Mouse (Mus musculus): ENCODE data around the gene Shld1. TPM values are rescaled to one million over a fixed set of nuclear protein-coding genes. Genes with fewer than 3 reads are reported as not detected.
A peak's percentile ranks its signal among the peaks of the same experiment; 100 is the strongest.

Gene Shld1
- polyA plus RNA-seq, 1 experiment from 2014 or later, result 21.6 TPM

- WGBS, result 77% methylated on average over 6 of the region's 6 CpGs
- no peak overlapping the region for H3K27ac ChIP-seq (ENCODE audit: low read length)
- no peak for ATAC-seq
- no peaks in the 10 kb centered on the region for H3K4me1 ChIP-seq (replicated peaks; ENCODE audit: control insufficient read depth, insufficient read depth, low read length)
- H3K9me3 ChIP-seq (ENCODE audit: control insufficient read depth, low read length), result no peaks in the 10 kb centered on the region
- no peaks in the 10 kb centered on the region for H3K36me3 ChIP-seq (ENCODE audit: control insufficient read depth, insufficient read depth)
- H3K27me3 ChIP-seq (replicated peaks; ENCODE audit: control insufficient read depth, insufficient read depth, low read length), result no peaks in the 10 kb centered on the region
- no peak overlapping the region for H3K9ac ChIP-seq (replicated peaks; ENCODE audit: low read depth, low read length)
- no peak overlapping the region for H3K4me3 ChIP-seq (replicated peaks; ENCODE audit: low read length)
- H3K4me2 ChIP-seq (ENCODE audit: low read length), result no peak overlapping the region
These were observed 31.8 kb upstream of the Shld1 start for GRCm38 (mm10) chr2:132654834-132655495.

- WGBS, result 88% methylated on average over 2 of the region's 2 CpGs
- ATAC-seq, result no peak
These were observed 29.5 kb upstream of the Shld1 start for GRCm38 (mm10) chr2:132657186-132657585.

DNA sequence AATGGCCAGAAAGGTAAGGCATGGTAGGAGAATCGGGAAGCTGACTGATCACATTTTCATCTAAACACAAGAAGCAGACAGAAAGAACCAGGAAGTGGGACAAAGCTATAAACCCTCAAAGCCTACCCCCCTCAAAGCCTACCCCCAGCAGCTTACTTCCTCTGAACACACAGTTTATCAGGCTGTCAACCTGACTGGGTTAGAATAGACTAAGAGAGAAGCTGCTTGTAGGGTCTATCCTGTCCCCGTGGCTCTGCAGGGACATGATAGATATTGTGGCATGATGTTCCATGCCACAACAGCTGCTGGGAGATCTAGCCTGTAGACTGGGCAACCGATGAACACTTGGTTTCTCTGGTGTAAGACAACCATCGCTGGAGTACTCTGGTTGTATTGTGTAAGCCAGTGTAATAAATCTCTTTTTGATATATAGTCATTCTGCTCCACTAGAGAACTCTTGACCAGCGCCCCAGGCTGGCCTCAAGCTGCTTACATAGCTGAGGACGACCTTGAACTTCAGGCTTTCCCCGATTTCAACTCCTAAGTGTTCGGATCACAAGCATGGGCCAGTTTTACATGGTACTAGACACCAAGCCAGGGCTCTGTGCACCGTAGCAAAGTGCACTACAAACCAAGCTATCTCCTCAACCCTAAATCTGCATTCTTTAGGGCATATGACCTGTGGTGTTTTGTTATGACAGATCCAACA lies 28.2 kb upstream of the Shld1 start:
- no peak overlapping the region for H3K9ac ChIP-seq (replicated peaks; ENCODE audit: low read depth, low read length)
- no peaks in the 10 kb centered on the region for H3K27me3 ChIP-seq (replicated peaks; ENCODE audit: control insufficient read depth, insufficient read depth, low read length)
- no peak overlapping the region for H3K4me2 ChIP-seq (ENCODE audit: low read length)
- H3K27ac ChIP-seq (ENCODE audit: low read length), result no peak overlapping the region
- no peak for ATAC-seq
- H3K4me1 ChIP-seq (replicated peaks; ENCODE audit: control insufficient read depth, insufficient read depth, low read length), result no peaks in the 10 kb centered on the region
- H3K4me3 ChIP-seq (replicated peaks; ENCODE audit: low read length), result no peak overlapping the region
- WGBS, result 88% methylated on average over 9 of the region's 9 CpGs
- no peaks in the 10 kb centered on the region for H3K36me3 ChIP-seq (ENCODE audit: control insufficient read depth, insufficient read depth)
- H3K9me3 ChIP-seq (ENCODE audit: control insufficient read depth, low read length), result no peaks in the 10 kb centered on the region

More at GRCm38 (mm10) chr2:132657186-132657585, 29.5 kb upstream of the Shld1 start:
- Histone ChIP-seq H3K36me3 (ENCODE audit: control insufficient read depth, insufficient read depth) (no peaks in the 10 kb centered on the region), H3K27ac (ENCODE audit: low read length) (no peak overlapping the region), H3K27me3 (replicated peaks; ENCODE audit: control insufficient read depth, insufficient read depth, low read length) (no peaks in the 10 kb centered on the region), H3K9ac (replicated peaks; ENCODE audit: low read depth, low read length) (no peak overlapping the region), H3K4me1 (replicated peaks; ENCODE audit: control insufficient read depth, insufficient read depth, low read length) (no peaks in the 10 kb centered on the region), H3K4me3 (replicated peaks; ENCODE audit: low read length) (no peak overlapping the region), H3K9me3 (ENCODE audit: control insufficient read depth, low read length) (no peaks in the 10 kb centered on the region), H3K4me2 (ENCODE audit: low read length) (no peak overlapping the region)

GRCm38 (mm10) chr2:132669091-132669490 lies 17.6 kb upstream of the Shld1 start:
- Histone ChIP-seq H3K27me3 (replicated peaks; ENCODE audit: control insufficient read depth, insufficient read depth, low read length) (no peaks in the 10 kb centered on the region), H3K4me3 (replicated peaks; ENCODE audit: low read length) (no peak overlapping the region), H3K36me3 (ENCODE audit: control insufficient read depth, insufficient read depth) (no peaks in the 10 kb centered on the region), H3K4me2 (ENCODE audit: low read length) (no peak overlapping the region), H3K9ac (replicated peaks; ENCODE audit: low read depth, low read length) (no peak overlapping the region), H3K4me1 (replicated peaks; ENCODE audit: control insufficient read depth, insufficient read depth, low read length) (no peaks in the 10 kb centered on the region), H3K9me3 (ENCODE audit: control insufficient read depth, low read length) (no peaks in the 10 kb centered on the region), H3K27ac (ENCODE audit: low read length) (no peak overlapping the region)
- no peak for ATAC-seq
- 89% methylated on average over 6 of the region's 6 CpGs for WGBS

GRCm38 (mm10) chr2:132670290-132670689 lies 16.4 kb upstream of the Shld1 start:
- Histone ChIP-seq H3K4me2 (ENCODE audit: low read length) (no peak overlapping the region), H3K4me3 (replicated peaks; ENCODE audit: low read length) (no peak overlapping the region), H3K9me3 (ENCODE audit: control insufficient read depth, low read length) (no peaks in the 10 kb centered on the region), H3K27me3 (replicated peaks; ENCODE audit: control insufficient read depth, insufficient read depth, low read length) (no peaks in the 10 kb centered on the region), H3K36me3 (ENCODE audit: control insufficient read depth, insufficient read depth) (no peaks in the 10 kb centered on the region), H3K4me1 (replicated peaks; ENCODE audit: control insufficient read depth, insufficient read depth, low read length) (no peaks in the 10 kb centered on the region), H3K27ac (ENCODE audit: low read length) (no peak overlapping the region), H3K9ac (replicated peaks; ENCODE audit: low read depth, low read length) (no peak overlapping the region)
- 71% methylated on average over 4 of the region's 4 CpGs for WGBS
- 0 out of 2 replicates have a peak, but pooled peaks have one; percentile 52 for ATAC-seq

DNA sequence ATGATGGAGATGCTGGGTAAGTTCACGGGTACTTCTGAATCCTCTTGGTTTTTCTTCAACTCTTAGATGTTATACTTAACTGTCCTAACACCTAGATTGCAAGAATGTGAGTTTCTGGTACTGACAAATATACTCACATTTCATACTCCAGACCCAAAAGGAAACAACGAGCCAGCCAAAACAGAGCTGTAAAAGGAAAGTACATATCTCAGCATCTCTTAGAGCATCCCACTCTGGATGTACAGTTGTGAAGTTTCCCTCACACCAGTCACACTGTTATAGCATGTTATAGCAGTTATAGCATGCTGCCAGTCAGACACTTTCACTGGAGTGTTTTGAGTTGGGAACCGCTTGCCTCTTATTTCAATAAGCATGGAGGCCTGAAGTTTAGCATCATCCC lies 14.6 kb upstream of the Shld1 start:
- H3K9ac ChIP-seq (replicated peaks; ENCODE audit: low read depth, low read length), result no peak overlapping the region
- H3K27ac ChIP-seq (ENCODE audit: low read length), result no peak overlapping the region
- no peak overlapping the region for H3K4me2 ChIP-seq (ENCODE audit: low read length)
- no peak for ATAC-seq
- WGBS, result 92% methylated on average over 3 of the region's 3 CpGs
- H3K9me3 ChIP-seq (ENCODE audit: control insufficient read depth, low read length), result no peaks in the 10 kb centered on the region
- H3K4me3 ChIP-seq (replicated peaks; ENCODE audit: low read length), result no peak overlapping the region
- no peaks in the 10 kb centered on the region for H3K27me3 ChIP-seq (replicated peaks; ENCODE audit: control insufficient read depth, insufficient read depth, low read length)
- H3K4me1 ChIP-seq (replicated peaks; ENCODE audit: control insufficient read depth, insufficient read depth, low read length), result no peaks in the 10 kb centered on the region
- no peaks in the 10 kb centered on the region for H3K36me3 ChIP-seq (ENCODE audit: control insufficient read depth, insufficient read depth)

DNA sequence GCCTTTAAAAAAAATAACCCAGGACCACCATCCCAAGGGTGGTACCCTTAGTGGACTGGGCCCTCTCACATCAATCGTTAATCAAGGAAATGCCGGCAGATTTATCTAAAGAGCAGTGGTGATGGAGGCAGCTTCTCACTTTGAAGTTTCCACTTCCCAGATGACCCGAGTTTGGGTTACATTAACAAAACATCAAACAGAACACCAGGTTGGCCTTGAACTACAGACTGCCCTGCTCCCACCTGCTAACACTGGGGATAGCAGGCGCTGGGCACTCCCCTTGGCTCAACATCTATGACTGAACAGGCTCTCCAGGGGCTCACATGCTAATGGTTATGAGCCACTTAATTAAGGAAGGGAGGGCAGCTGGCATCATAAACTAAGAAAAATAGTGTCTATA lies 10.6 kb upstream of the Shld1 start:
- H3K4me2 ChIP-seq (ENCODE audit: low read length), result no peak overlapping the region
- 80% methylated on average over 4 of the region's 4 CpGs for WGBS
- ATAC-seq, result no peak
- no peak overlapping the region for H3K4me3 ChIP-seq (replicated peaks; ENCODE audit: low read length)
- no peak overlapping the region for H3K27ac ChIP-seq (ENCODE audit: low read length)
- H3K9ac ChIP-seq (replicated peaks; ENCODE audit: low read depth, low read length), result no peak overlapping the region
- no peaks in the 10 kb centered on the region for H3K9me3 ChIP-seq (ENCODE audit: control insufficient read depth, low read length)
- no peaks in the 10 kb centered on the region for H3K4me1 ChIP-seq (replicated peaks; ENCODE audit: control insufficient read depth, insufficient read depth, low read length)
- H3K36me3 ChIP-seq (ENCODE audit: control insufficient read depth, insufficient read depth), result no peaks in the 10 kb centered on the region
- no peaks in the 10 kb centered on the region for H3K27me3 ChIP-seq (replicated peaks; ENCODE audit: control insufficient read depth, insufficient read depth, low read length)

DNA sequence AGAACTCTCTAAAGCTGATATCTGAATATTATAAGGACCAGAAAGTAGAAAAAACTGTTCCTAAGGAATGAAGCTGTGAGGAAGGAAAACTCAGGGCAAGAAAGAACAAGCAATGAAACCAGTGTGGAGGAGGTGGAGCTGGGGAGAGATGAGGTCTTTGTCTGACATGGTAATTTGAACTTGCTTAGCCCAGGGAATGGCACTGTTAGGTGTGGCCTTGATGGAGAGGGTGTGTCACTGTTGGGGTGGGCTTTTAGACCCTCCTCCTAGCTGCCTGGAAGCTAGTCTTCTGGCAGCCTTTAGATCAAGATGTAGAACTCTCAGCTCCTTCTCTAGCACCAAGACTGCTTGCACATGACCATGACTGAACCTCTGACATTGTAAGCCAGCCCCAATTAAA lies 1.7 kb upstream of the Shld1 start:
- no peak overlapping the region for H3K27ac ChIP-seq (ENCODE audit: low read length)
- ATAC-seq, result no peak
- no peak overlapping the region for H3K4me3 ChIP-seq (replicated peaks; ENCODE audit: low read length)
- no peak overlapping the region for H3K4me2 ChIP-seq (ENCODE audit: low read length)
- H3K9me3 ChIP-seq (ENCODE audit: control insufficient read depth, low read length), result no peaks in the 10 kb centered on the region
- no peaks in the 10 kb centered on the region for H3K27me3 ChIP-seq (replicated peaks; ENCODE audit: control insufficient read depth, insufficient read depth, low read length)
- H3K36me3 ChIP-seq (ENCODE audit: control insufficient read depth, insufficient read depth), result no peaks in the 10 kb centered on the region
- peaks cover 16% of the 10 kb centered on the region for H3K4me1 ChIP-seq (replicated peaks; ENCODE audit: control insufficient read depth, insufficient read depth, low read length)
- H3K9ac ChIP-seq (replicated peaks; ENCODE audit: low read depth, low read length), result no peak overlapping the region

GRCm38 (mm10) chr2:132688611-132689021 lies 1.9 kb downstream of the Shld1 start:
- Histone ChIP-seq H3K9ac (replicated peaks; ENCODE audit: low read depth, low read length) (no peak overlapping the region), H3K36me3 (ENCODE audit: control insufficient read depth, insufficient read depth) (no peaks in the 10 kb centered on the region), H3K9me3 (ENCODE audit: control insufficient read depth, low read length) (no peaks in the 10 kb centered on the region), H3K4me3 (replicated peaks; ENCODE audit: low read length) (no peak overlapping the region), H3K4me2 (ENCODE audit: low read length) (no peak overlapping the region), H3K27me3 (replicated peaks; ENCODE audit: control insufficient read depth, insufficient read depth, low read length) (no peaks in the 10 kb centered on the region), H3K4me1 (replicated peaks; ENCODE audit: control insufficient read depth, insufficient read depth, low read length) (peaks cover 16% of the 10 kb centered on the region), H3K27ac (ENCODE audit: low read length) (no peak overlapping the region)
- ATAC-seq, result no peak
- 91% methylated on average over 7 of the region's 7 CpGs for WGBS
